Mouse (Mus musculus): Measurements from ENCODE around the gene Cmtm5. TPM values are rescaled to one million over a fixed set of nuclear protein-coding genes. Genes with fewer than 3 reads are reported as not detected.

The Cmtm5 gene
- total RNA-seq, 2 experiments from 2014 or later: 2.4 to 3.8 TPM

Small RNA genes lying within 50 kb of the gene (microRNA-seq; reads per million reads assigned to microRNA genes)
- gene Mir208a: not detected
- 5.0 reads per million, percentile 14 among the genes with 10 or more reads in this experiment for gene Mir208b

Other genes starting within 250 kb of the Cmtm5 start
- gene Acin1, start 249.3 kb upstream of the Cmtm5 start, total RNA-seq (2021): 100 to 1,000 TPM; 252 to 273 TPM
- gene Gm29776, start 237.4 kb upstream of the Cmtm5 start, total RNA-seq (2021): under 1 TPM; 0.11 TPM
- gene Cebpe, start 224.1 kb upstream of the Cmtm5 start, total RNA-seq (2021): 1 to 10 TPM in 1 of 2 experiments, under 1 TPM in 1; 0.78 to 1.6 TPM
- gene Slc7a8, start 154.3 kb upstream of the Cmtm5 start, total RNA-seq (2021): 10 to 100 TPM; 60.0 to 66.7 TPM
- under 1 TPM; 0.37 to 0.42 TPM for gene Rnf212b, start 122.1 kb upstream of the Cmtm5 start, total RNA-seq (2021)
- 10 to 100 TPM; 17.9 to 18.3 TPM for gene Homez, start 65.3 kb upstream of the Cmtm5 start, total RNA-seq (2021)
- gene Ppp1r3e, start 58.7 kb upstream of the Cmtm5 start, total RNA-seq (2021): 10 to 100 TPM; 16.9 to 21.0 TPM
- 10 to 100 TPM; 55.3 to 65.3 TPM for gene Bcl2l2, start 52.9 kb upstream of the Cmtm5 start, total RNA-seq (2021)
- 10 to 100 TPM in 1 of 2 experiments, 1 to 10 TPM in 1; 5.5 to 13.0 TPM for gene Gm20521, start 52.8 kb upstream of the Cmtm5 start, total RNA-seq (2021)
- 100 to 1,000 TPM; 334 to 350 TPM for gene Pabpn1, start 43.8 kb upstream of the Cmtm5 start, total RNA-seq (2021)
- 10 to 100 TPM; 63.7 to 68.4 TPM for gene Slc22a17, start 23.1 kb upstream of the Cmtm5 start, total RNA-seq (2021)
- 10 to 100 TPM; 13.2 to 13.9 TPM for gene Efs, start 10.1 kb upstream of the Cmtm5 start, total RNA-seq (2021)
- not detected for gene Il25, start 3.6 kb upstream of the Cmtm5 start, total RNA-seq (2021)
- 1 to 10 TPM in 1 of 2 experiments, under 1 TPM in 1; 0.81 to 4.9 TPM for gene Myh6, start 30.7 kb downstream of the Cmtm5 start, total RNA-seq (2021)
- gene Gm17428, start 40.7 kb downstream of the Cmtm5 start, total RNA-seq (2021): not detected
- gene Myh7, start 58.4 kb downstream of the Cmtm5 start, total RNA-seq (2021): 10 to 100 TPM in 1 of 2 experiments, 1 to 10 TPM in 1; 5.3 to 21.8 TPM
- gene Ngdn, start 79.2 kb downstream of the Cmtm5 start, total RNA-seq (2021): 10 to 100 TPM; 44.2 to 47.5 TPM
- 10 to 100 TPM; 11.9 to 13.5 TPM for gene Zfhx2, start 156.1 kb downstream of the Cmtm5 start, total RNA-seq (2021)
- 10 to 100 TPM; 21.0 to 21.3 TPM for gene Thtpa, start 158.5 kb downstream of the Cmtm5 start, total RNA-seq (2021)
- 10 to 100 TPM; 30.3 to 34.0 TPM for gene Ap1g2, start 170.3 kb downstream of the Cmtm5 start, total RNA-seq (2021)
- gene Jph4, start 180.7 kb downstream of the Cmtm5 start, total RNA-seq (2021): 10 to 100 TPM; 11.9 to 14.8 TPM

Measured in adrenal gland, postnatal 4 days (tissue).